In the genomic region with DNA sequence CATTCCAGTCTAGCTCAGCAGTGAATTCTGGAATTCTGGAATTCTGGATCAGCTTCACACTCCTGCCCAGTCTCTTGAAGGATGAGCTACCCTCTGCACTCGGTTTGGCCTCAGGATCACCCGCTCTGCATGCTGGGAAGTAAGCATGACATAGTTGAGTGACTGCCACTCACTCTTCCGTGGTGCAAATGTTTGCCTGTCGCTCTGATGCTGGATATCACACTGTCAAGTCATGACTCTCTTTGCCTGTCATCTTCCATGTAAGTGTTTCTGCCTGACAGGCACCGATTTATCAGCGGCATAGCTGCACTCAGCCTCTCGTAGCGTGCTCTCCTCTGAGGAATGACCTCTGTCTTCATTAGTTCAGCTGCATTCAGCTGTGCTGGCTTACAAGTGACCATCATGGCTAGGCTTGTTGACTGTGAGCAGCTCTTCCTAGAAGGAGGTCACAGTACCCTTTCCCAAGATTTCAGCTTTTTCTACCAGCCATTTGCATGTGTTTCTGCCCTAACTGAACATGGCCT, we compare ENCODE assay signal across 27 mouse cellular contexts.
DNase-seq lines count a peak whose midpoint lies in the region; ATAC-seq and TF ChIP-seq lines count a peak whose summit lies in the region.
"Had no signal": no experiment of that assay in that cellular context is flagged by ENCODE, and none has a peak within 500 bp of the region (broad histone marks: within the 10 kb centered on the region; RNA-seq: fewer than 3 reads in every experiment).

No protein-coding gene starts in this region.

- peaks cover 16% of the 10 kb centered on the region; the same call in 1 of the 2 replicates for H3K4me1 ChIP-seq in heart, embryonic 12.5 days (replicated peaks)
- H3K4me1 ChIP-seq in heart, postnatal 0 days (ENCODE audit: control insufficient read depth, insufficient read depth) = no peaks in the 10 kb centered on the region
- H3K4me1 ChIP-seq: embryonic facial prominence, embryonic 10.5 days; embryonic facial prominence, embryonic 13.5 days; forebrain, embryonic 12.5 days had no signal

- TF ChIP-seq EP300 in heart, postnatal 0 days (IDR thresholded peaks at IDR 0.05; ENCODE audit: low read depth) = no peak

- DNase-seq in heart, adult 11 months = peak; percentile 91
- DNase-seq in heart, adult 9 months (ENCODE audit: low spot score in 2 of 2) = no peak
- no peak for DNase-seq in heart, postnatal 25 days (ENCODE audit: low spot score)
- peak; percentile 21 for DNase-seq in lung, postnatal 10 days
- DNase-seq in lung, postnatal 36 days = no peak
- DNase-seq in heart, postnatal 0 days (ENCODE audit: low spot score) = peak; percentile 51
- no peak for DNase-seq in yolk sac, embryonic 10.5 days (ENCODE audit: low spot score)
- DNase-seq: adrenal gland, adult 8-10 months; adrenal gland, postnatal 25 days; cerebellum, adult 11-12 months; cerebellum, adult 8-10 months; cerebellum, postnatal 10 days; cerebellum, postnatal 36 days; embryo, embryonic 11 days; gastrocnemius, postnatal 25 days; kidney, adult 18-20 months had no signal

- peak overlapping the region; percentile 76 for H3K27ac ChIP-seq in heart, embryonic 12.5 days (ENCODE audit: poor library complexity, severe bottlenecking)
- peak overlapping the region; percentile 67 for H3K27ac ChIP-seq in heart, postnatal 0 days (ENCODE audit: low read depth)
- H3K27ac ChIP-seq: embryonic facial prominence, embryonic 10.5 days; embryonic facial prominence, embryonic 13.5 days; forebrain, embryonic 12.5 days; forebrain, embryonic 15.5 days; hindbrain, embryonic 14.5 days; hindbrain, postnatal 0 days had no signal

- H3K27me3 ChIP-seq in heart, embryonic 12.5 days (replicated peaks) = no peaks in the 10 kb centered on the region
- no peaks in the 10 kb centered on the region for H3K27me3 ChIP-seq in heart, postnatal 0 days (ENCODE audit: control insufficient read depth, insufficient read depth, low read length)
- H3K27me3 ChIP-seq: embryonic facial prominence, embryonic 13.5 days; forebrain, embryonic 12.5 days; forebrain, embryonic 15.5 days had no signal

- H3K4me2 ChIP-seq in heart, embryonic 12.5 days = no peak overlapping the region
- H3K4me2 ChIP-seq in heart, postnatal 0 days (ENCODE audit: low read depth, low read length) = no peak overlapping the region
- H3K4me2 ChIP-seq: embryonic facial prominence, embryonic 13.5 days; forebrain, embryonic 12.5 days; forebrain, embryonic 15.5 days; hindbrain, embryonic 14.5 days had no signal

- no peaks in the 10 kb centered on the region for H3K36me3 ChIP-seq in heart, embryonic 12.5 days
- no peaks in the 10 kb centered on the region for H3K36me3 ChIP-seq in heart, postnatal 0 days (replicated peaks; ENCODE audit: control insufficient read depth, insufficient read depth, low read length)
- H3K36me3 ChIP-seq: embryonic facial prominence, embryonic 10.5 days; embryonic facial prominence, embryonic 13.5 days; forebrain, embryonic 12.5 days; forebrain, embryonic 15.5 days had no signal

- TF ChIP-seq CTCF in heart, postnatal 0 days (IDR thresholded peaks at IDR 0.05; ENCODE audit: low read depth) = no peak

- H3K9me3 ChIP-seq in heart, embryonic 12.5 days (replicated peaks) = no peaks in the 10 kb centered on the region
- H3K9me3 ChIP-seq in heart, postnatal 0 days (replicated peaks; ENCODE audit: control insufficient read depth, low read length) = no peaks in the 10 kb centered on the region
- H3K9me3 ChIP-seq: embryonic facial prominence, embryonic 10.5 days; embryonic facial prominence, embryonic 13.5 days; forebrain, embryonic 12.5 days; forebrain, embryonic 15.5 days had no signal

- H3K9ac ChIP-seq in heart, embryonic 12.5 days = no peak overlapping the region
- H3K9ac ChIP-seq in heart, postnatal 0 days (replicated peaks; ENCODE audit: low read depth, low read length) = no peak overlapping the region
- H3K9ac ChIP-seq: embryonic facial prominence, embryonic 13.5 days; forebrain, embryonic 12.5 days; forebrain, embryonic 15.5 days; hindbrain, embryonic 14.5 days had no signal

- WGBS in heart, embryonic 12.5 days = 44% methylated on average over 8 of the region's 8 CpGs
- 32% methylated on average over 8 of the region's 8 CpGs for WGBS in heart, postnatal 0 days

- intact Hi-C loops in heart, postnatal 25 days (cut with DNase I) = no loop called here

- H3K4me3 ChIP-seq in heart, embryonic 12.5 days = no peak overlapping the region
- H3K4me3 ChIP-seq in heart, postnatal 0 days (ENCODE audit: low read depth, low read length) = no peak overlapping the region
- H3K4me3 ChIP-seq: embryonic facial prominence, embryonic 10.5 days; embryonic facial prominence, embryonic 13.5 days; erythroblast, embryonic 14.5 days; forebrain, embryonic 12.5 days; forebrain, embryonic 15.5 days had no signal

- ATAC-seq in heart, embryonic 12.5 days (ENCODE audit: insufficient number of reproducible peaks, low FRiP score) = peak; percentile 29; the same call in 1 of the 2 replicates
- ATAC-seq in heart, postnatal 0 days (ENCODE audit: insufficient read depth, low read depth) = peak; percentile 51
- ATAC-seq: activated CD4-positive, CD25-positive, alpha-beta regulatory T cell, adult 4 months; forebrain, embryonic 15.5 days; hindbrain, postnatal 0 days; inflammation-experienced regulatory T-cells, adult 6 months; intestine, embryonic 16.5 days had no signal

Comparison
In these comparisons a context has a peak if more than half of its experiments do, and no peak if none do; other contexts are left out.
1. DNase-seq: peak in heart, adult 11 months (single experiment), lung, postnatal 10 days (single experiment) and heart, postnatal 0 days (single experiment); none in heart, adult 9 months (0 of 2), heart, postnatal 25 days (single experiment), lung, postnatal 36 days (single experiment) and yolk sac, embryonic 10.5 days (single experiment).